Mouse (Mus musculus) lung, adult 2 months (tissue): Measurements from ENCODE around the gene Nt5c.

Experiments
- CTCF ChIP-seq: fragments of 200-500 bp; IDR thresholded peaks from 2 replicates; pipeline ENCODE4 v1.5.1; 2011; ENCODE audit warnings: mild to moderate bottlenecking, low read length, control low read depth; ENCODE audit not compliant: insufficient read depth
- POLR2A ChIP-seq: fragments of 200-500 bp; IDR thresholded peaks from 2 replicates; pipeline ENCODE4 v1.6.1; 2011; ENCODE audit warnings: low read depth, mild to moderate bottlenecking, control low read depth, low read length, borderline replicate concordance; ENCODE audit errors: extremely low read depth

- no peak for TF ChIP-seq CTCF
- TF ChIP-seq POLR2A = no peak
Measured at GRCm38 (mm10) chr11:115534759-115535371, 43.2 kb upstream of the Nt5c start.
